Mouse (Mus musculus): ENCODE results near the gene Olfr1477.
"Not testable (repeated sequence)": the region's sequence is repeated elsewhere in the genome, so short reads cannot be mapped to it uniquely, and the experiment has no call there.

Olfr1477 gene

DNA sequence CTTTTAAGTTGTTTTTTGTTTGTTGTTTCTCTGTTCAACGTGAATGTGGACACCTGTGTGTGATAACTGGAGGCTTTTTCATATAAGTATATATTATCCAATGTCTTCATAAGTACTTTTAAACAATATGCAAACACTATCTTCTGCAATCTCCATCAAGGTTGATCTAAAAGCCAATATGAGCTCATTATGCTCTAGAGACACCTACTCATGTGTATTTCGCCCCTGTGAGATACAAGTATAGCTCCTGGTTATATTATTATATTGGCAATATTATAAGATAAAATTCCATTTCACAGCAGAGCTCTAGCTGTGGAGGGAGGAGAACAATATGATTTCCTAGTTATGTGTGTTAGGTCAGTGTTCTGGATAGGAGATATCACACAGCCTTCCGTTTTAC, at the start of gene Olfr1477:
TSS of gene Olfr1477 (plus strand) at position 301 of the 400 bp plus-strand sequence.
- DNase-seq (ENCODE audit: low read depth, low spot score) = no peak

DNA sequence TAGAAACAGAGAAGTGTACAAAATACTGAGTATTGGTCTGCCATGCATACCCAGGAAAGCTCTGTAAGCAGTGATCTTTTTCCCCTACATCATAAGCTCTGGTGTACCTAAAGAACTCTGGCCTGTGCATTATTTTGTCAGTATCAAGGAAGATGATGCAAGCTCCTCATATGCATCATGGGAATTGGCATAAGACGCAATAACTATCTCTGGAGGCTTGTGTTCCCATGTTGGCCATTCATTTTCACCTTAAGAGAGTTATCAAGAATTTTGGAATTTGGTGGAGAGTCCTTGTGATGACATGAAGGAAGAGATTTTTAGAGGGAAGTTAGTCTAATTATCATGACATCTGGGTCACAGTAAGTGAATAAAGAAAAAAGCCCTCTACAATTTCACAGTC, 44.4 kb upstream of the Olfr1477 start, which contains the start of gene Olfr1472:
TSS of gene Olfr1472 (minus strand) at position 101 of the 400 bp plus-strand sequence.
- DNase-seq (ENCODE audit: low read depth, low spot score) = no peak

DNA sequence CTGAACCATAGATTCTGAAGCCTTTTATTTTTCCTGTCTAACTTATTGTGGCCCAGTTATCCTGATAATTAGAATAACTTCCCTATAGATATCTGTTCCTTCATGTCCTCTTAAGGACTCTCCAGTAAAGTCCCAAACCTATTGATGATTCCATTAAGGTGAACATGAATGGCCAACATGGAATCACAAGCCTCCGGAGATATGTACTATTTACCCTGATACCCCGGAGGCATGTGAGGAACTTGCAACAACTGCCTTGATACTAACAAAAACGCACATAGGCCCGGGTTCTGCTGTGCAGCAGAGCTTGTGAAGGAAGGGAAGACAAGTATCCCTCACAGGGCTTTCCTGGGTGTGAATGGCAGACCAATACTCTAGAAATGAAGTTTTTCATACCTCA, 31.1 kb upstream of the Olfr1477 start, which contains the start of gene Olfr1474:
TSS of gene Olfr1474 (plus strand) at position 301 of the 400 bp plus-strand sequence.
- not testable (repeated sequence) for DNase-seq (ENCODE audit: low read depth, low spot score)

DNA sequence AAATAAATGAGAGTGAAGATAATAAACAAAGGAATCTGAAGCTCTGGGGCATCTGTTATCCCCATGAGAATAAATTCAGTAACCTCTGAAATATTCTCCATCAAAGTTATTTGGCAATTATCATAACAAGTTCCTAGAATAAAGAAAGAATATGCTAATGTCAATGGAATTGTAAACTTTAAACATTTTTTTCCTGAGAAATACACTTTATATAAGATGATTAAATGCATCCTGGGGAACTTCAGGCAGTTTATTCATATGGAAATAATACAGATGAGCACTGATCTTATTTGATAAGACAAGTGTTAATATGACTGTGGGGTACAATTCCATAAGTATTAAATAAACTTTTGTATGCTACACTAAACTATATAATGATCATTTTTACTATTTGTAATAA, 20.2 kb upstream of the Olfr1477 start, which contains the start of gene Olfr1475:
TSS of gene Olfr1475 (minus strand) at position 101 of the 400 bp plus-strand sequence.
- DNase-seq (ENCODE audit: low read depth, low spot score) = no peak

DNA sequence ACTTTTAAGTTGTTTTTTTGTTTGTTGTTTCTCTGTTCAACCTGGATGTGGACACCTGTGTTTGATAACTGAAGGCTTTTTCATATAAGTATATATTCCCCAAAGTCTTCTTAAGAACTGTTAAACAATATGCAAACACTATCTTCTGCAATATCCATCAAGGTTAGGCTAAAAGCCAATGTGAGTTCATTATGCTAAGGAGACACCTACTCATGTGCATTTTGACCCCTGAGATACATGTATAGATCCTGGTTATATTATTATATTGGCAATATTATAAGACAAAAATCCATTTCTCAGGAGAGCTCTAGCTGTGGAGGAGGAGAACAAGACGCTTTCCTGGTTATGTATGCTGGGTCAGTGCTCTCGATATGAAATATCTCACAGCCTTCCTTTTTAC, 27.3 kb downstream of the Olfr1477 start, which contains the start of gene Olfr1480:
TSS of gene Olfr1480 (plus strand) at position 301 of the 400 bp plus-strand sequence.
- DNase-seq (ENCODE audit: low read depth, low spot score) = no peak
